Mouse (Mus musculus) c-Kit-negative CD71-positive TER-119-positive erythroid progenitor cells, embryonic 14.5 days (primary cell): ENCODE results near the gene Arhgef3.

Source experiments
- DNase-seq: peaks from one replicate; pipeline ENCODE4 v3.0.0-alpha.2; 2013; ENCODE audit warnings: low read depth, low spot score

The Arhgef3 gene

GRCm38 (mm10) chr14:27114362-27115274, at the start of gene Arhgef3:
Gene Arhgef3 (plus strand): TSS chr14:27114899.
- DNase-seq, result no peak

- no peak for DNase-seq
Observed at GRCm38 (mm10) chr14:27066171-27066929, 48.3 kb upstream of the Arhgef3 start.

GRCm38 (mm10) chr14:27067866-27068271, 46.8 kb upstream of the Arhgef3 start:
- DNase-seq, result no peak

- no peak for DNase-seq
Observed at GRCm38 (mm10) chr14:27069434-27070097, 45.1 kb upstream of the Arhgef3 start.

GRCm38 (mm10) chr14:27070128-27070527, 44.6 kb upstream of the Arhgef3 start:
- DNase-seq, result no peak

- no peak for DNase-seq
Observed at GRCm38 (mm10) chr14:27070758-27071157, 43.9 kb upstream of the Arhgef3 start.

GRCm38 (mm10) chr14:27071985-27072384, 42.7 kb upstream of the Arhgef3 start:
- DNase-seq, result no peak

- DNase-seq, result no peak
Observed at GRCm38 (mm10) chr14:27075084-27075483, 39.6 kb upstream of the Arhgef3 start.

GRCm38 (mm10) chr14:27075909-27076521, 38.7 kb upstream of the Arhgef3 start:
- DNase-seq, result no peak

- DNase-seq, result no peak
Observed at GRCm38 (mm10) chr14:27076522-27076920, 38.2 kb upstream of the Arhgef3 start.

- DNase-seq, result no peak
Observed at GRCm38 (mm10) chr14:27081536-27082275, 33.0 kb upstream of the Arhgef3 start.

- DNase-seq, result no peak
Observed at GRCm38 (mm10) chr14:27085471-27085870, 29.2 kb upstream of the Arhgef3 start.

GRCm38 (mm10) chr14:27085999-27086398, 28.7 kb upstream of the Arhgef3 start:
- DNase-seq, result no peak

- DNase-seq, result no peak
Observed at GRCm38 (mm10) chr14:27094247-27094646, 20.5 kb upstream of the Arhgef3 start.

GRCm38 (mm10) chr14:27096133-27096532, 18.6 kb upstream of the Arhgef3 start:
- DNase-seq, result no peak

- DNase-seq, result no peak
Observed at GRCm38 (mm10) chr14:27096779-27097178, 17.9 kb upstream of the Arhgef3 start.

- DNase-seq, result no peak
Observed at GRCm38 (mm10) chr14:27101735-27102134, 13.0 kb upstream of the Arhgef3 start.

- DNase-seq, result no peak
Observed at GRCm38 (mm10) chr14:27102720-27103119, 12.0 kb upstream of the Arhgef3 start.

GRCm38 (mm10) chr14:27105731-27106457, 8.8 kb upstream of the Arhgef3 start:
- no peak for DNase-seq
